Mouse (Mus musculus) retina, adult 2 months (tissue): ENCODE results near the gene Acsl5.
A peak's percentile ranks its signal among the peaks of the same experiment; 100 is the strongest.

ENCODE experiments used
- DNase-seq: peaks from one replicate; pipeline ENCODE4 v3.0.0-alpha.2; 2012; ENCODE audit warnings: low read depth, low spot score

Gene Acsl5

DNA sequence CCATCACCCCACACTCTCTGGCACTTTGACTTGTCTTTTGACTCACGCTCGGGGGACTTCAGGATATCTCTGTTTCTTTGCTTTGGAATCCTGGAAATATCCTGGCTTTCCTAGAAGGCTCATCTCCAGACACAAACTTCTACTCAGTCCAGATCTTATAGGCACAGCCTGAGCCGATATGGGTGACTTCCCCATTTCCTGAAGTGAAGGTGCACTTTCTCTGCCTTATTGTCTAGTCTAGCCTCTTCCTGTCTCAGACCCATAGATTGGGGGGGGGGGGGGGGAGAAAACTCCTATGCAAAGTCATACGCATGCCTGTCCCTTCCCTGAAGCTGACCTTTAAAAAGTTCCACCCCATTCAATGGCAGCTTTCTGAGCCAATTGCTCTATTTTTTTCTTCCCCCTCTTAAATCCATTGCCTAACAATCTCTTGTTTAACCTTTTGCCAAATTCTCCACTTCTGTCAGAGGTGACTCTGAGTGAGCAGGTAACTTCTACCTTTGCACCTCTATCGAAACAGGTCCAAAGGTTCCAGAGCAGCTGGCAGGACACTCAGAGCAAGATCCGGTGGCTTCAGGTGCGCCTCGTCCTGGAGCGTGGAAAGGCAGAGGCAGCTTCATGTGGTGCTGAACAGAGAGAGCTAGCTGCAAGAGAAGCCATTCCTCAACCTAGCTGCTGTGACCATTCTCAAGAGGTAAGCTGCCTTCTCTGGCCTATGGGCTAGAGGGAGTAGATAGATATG, at the start of gene Acsl5:
Gene Acsl5 (plus strand): TSS at position 556 of the 742 bp plus-strand sequence.
- DNase-seq = no peak

DNA sequence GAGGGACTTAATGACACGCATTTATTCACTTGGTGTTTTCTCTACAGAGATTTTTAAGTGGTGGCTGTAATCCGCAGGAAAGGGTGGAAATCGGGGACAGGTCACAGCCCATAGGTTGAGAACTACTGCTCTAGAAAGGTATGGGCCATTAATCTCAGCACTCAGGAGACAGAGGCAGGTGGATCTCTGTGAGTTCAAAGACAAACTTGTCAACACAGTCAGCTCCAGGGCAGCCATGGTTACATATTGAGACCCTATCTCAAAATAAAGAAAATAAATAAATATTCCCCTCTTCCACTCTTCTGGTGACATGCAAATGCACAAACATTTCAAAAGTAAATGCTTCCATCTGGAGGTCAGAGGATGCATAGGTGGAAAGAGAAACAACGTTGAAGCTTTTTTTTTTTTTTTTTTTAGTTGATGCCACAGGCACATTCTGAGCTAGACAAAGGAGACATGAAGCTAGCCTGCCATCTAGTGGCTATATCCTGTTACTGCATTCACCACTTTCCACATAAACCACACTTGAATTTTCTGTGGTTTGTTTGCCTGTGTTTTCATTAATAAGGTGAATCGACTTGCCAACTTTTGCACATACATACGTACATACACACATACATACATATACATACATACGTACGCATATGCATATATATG, 45.1 kb upstream of the Acsl5 start:
- peak; percentile 45 for DNase-seq

DNA sequence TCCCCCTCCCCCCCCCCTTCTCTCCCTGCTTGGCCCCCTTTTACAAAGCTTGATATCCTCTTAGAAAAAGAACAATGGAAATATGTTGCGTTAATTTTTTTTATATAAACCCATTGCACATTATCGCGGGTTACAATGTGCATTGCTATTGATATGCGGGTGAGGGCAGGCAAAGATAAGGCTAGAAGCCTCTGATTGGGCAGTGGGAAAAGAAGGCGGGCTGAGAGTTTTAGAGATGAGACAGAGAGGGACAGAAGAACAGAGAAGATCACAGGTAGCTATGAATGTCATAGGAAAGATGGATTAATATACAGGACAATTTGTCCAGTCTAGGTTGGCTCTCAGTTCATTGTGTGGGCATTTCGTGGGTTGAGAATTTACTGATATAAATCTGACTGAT, 44.5 kb upstream of the Acsl5 start:
- no peak for DNase-seq

DNA sequence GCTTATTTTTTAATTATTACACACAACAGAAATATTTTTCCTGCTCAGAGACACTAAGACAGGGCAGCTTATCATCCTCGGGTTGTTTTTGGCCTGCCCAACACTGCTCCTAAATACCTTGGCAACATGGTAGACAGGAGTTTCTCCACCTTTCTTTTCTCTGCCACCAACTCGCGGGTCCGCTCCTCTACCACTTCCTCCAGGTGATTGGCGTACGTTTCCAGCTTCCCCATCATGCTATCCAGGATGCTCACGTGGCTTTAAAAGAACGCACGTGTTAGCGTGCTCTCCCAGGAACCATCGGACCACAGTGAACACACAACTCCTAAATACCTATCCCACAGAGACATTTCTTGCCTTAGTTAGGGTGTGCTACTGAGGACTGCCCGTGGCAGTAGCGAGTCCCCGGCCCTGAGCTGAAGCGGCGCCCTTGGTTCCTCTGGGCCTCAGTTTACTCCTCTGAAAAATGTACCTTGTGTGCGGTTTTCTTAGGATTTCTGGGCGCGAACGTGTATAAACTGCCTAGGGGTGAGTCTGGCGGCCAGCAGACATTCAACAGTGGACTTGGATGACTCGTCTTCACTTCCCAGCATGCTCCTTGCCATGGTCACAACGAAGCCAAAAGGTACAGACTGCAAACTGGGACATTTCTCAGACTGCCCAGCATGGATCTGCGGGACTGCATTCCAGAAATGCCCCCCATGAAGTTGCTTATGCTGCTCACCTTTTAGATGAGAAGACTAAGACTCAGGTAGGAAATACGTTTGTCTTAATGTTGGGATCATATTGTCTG, 43.8 kb upstream of the Acsl5 start:
- DNase-seq = no peak

DNA sequence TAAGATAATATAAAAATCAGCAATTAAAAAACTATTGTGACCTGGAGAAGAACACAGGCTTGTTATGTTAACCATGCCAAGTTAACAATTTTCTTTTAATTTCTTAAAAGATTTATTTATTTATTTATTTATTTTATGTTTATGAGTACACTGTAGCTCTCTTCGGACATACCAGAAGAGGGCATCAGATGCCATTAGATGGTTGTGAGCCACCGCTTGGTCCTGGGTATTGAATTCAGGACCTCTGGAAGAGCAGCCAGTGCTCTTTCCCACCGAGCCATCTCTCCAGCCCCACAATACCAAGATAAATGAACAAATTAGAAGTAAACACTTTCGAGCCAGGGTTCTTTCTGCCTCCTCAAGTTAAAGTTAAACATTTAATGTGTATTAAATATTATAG, 43.1 kb upstream of the Acsl5 start:
- no peak for DNase-seq

DNA sequence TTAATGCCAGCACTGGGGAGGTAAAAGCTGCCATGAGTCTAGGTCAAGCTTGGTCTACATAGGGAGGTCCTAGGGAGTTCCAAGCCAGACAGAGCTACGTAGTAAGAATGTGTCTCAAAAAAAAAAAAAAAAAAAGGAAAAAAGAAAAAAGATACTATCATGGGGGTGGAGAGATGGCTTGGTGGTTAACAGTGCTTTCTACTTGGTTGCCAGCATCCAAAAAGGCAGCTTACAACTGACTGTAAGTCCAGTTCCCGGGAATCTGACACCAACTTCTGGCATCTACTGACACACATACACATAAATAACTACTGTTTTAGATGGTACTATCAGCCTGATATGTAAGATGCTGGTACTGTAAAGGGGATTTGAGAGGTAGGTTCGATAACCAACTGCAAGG, 42.7 kb upstream of the Acsl5 start:
- DNase-seq = no peak

DNA sequence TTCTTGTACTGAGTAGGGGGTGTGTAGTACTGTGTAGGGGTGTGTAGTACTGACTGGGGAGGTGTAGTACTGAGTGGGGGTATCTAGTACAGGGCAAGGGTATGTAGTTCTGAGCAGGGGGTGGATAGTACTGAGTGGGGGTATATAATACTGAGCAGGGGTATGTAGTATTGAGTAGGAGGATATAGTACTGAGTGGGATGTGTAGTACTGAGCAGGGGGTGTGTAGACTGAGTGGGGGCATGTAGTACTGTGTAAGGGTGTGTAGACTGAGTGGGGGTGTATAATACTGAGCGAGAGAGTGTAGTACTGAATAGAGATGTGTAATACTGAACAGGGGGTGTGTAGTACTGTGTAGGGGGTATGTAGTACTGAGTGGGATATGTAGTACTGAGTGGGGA, 40.0 kb upstream of the Acsl5 start:
- no peak for DNase-seq

DNA sequence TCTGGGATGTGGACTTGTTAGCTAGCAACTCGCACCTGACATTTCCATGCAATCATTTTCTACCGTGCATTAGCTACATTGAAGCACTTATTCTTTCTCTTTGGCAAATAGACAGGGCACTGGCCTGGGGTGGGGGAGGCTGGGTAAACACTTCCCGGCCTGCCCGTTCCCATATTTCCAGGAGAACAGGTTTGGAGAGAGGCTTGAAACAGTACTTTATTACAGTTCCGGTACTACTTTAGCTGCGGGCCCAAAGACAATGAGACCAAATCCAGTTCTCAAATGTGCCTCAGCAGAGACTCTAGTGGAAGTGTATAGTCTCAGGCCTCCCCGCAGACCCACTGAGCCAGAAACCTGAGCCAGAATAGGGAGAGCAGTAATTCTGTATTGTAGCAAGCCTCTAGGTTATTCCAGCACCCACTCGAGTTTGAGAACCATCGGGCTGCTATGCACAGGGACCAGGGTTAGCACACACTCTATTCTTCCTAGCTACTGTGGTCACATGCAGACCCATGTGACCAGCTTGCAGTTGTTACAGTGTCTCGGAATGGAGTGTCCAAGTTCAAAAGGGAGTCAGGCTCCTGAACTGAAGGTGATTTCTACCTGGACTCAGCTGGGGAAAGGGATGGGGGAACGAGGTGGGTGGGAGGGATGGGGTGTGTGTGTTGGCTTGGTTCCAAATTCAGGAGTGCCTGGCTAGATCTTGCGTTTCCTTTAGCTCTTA, 38.0 kb upstream of the Acsl5 start:
- DNase-seq = no peak

DNA sequence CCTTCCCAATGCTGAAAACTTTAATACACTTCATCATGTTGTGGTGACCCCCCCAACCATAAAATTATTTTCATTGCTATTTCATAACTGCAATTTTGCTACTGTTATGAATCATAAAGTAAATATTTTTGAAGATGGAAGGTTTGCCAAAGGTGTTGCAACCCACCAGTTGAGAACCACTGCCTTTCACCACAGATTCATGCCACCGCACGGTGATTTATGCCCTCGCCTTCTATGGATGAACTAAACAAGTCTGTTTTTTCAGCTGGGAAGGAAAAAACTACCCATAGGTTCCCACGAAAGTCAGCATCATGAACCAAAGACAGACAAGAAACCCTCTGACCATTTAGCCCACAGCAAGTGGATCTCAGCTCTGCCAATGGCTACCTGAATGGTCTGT, 34.9 kb upstream of the Acsl5 start:
- no peak for DNase-seq

DNA sequence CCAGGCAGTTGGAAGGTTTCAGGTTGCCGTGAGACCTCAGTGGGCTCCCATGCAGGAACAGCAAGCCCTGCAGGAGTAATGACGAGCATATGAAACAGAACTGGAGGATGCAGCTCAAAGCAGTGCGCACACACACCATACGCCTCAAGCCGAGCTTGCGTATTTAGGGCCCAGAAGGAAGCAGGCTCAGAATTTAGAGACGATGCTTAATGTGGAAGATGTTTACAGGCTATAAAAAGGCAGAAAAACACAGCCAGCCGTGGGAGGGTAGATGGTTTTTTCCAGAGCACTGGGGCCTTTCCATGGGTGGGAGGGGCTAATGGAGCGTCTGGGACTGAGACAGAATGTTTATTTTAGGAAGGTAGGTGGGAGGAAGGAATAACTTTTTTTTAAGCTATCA, 34.4 kb upstream of the Acsl5 start:
- DNase-seq = no peak

DNA sequence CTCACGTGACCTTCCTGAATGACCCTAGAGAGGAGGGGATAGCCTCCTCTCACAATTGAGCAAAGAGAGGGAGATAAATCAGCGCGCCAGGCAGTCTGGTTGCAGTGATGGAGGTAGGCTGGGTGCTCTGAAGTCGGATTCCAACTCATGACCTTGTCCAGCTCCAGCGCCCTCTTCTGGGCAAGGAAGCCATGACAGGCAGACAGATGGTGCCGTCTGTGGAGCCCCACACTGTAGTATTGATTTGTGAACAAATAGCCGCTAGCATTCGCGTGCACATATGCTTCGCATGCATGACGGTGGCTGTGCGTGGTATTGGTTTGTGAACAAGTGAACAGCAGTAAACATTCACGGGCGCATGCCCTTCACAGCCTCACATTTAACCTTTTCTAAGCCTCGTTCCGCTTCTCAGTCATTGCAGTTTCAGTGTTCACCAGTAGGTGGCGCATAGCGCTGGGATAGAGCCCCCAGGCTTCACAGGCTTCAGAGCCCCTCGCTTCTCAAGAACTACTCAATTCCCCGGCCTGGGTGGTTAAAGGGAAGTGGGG, 33.5 kb upstream of the Acsl5 start:
- no peak for DNase-seq

DNA sequence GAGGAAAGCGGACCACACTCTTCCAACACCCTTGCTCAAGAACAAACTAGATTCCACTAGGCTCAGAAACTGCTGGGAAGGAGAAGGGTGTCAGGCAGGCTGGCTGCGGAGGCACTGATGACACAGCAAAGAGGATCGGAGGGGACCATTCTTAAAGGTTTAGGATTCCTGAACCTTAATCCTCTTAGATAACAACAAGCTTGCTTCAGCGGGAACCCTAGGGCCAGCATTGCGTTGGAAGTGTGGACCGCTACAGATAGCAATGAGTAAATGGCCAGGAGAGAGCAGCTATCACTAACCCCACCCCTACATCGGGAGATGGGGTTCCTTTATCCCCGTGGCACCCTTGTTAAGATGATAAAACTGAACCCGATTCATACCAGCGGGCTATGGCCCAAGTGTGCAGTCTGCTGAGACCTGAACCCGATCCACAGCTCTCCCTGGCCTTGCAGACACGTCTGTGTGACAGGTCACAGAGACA, 33.0 kb upstream of the Acsl5 start:
- DNase-seq = peak; percentile 61

DNA sequence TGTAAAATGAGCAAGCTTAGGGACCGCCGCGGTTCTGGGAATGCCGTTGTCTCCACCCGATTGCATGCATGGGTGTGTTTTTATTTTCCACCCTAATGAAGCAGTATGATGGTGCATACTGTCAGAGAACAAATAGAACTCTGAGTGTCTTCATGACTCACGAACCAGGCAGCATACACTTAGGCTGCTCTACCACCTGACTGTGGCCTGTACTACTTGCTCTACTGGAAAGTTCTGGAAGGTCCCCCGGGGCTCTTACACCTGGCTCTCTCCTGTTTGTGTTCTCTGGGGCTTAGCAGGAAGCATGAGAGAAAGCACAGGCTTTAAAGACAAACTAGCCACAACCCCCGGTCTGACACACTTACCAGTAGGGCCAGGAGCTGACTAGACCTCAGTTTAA, 32.4 kb upstream of the Acsl5 start:
- no peak for DNase-seq

DNA sequence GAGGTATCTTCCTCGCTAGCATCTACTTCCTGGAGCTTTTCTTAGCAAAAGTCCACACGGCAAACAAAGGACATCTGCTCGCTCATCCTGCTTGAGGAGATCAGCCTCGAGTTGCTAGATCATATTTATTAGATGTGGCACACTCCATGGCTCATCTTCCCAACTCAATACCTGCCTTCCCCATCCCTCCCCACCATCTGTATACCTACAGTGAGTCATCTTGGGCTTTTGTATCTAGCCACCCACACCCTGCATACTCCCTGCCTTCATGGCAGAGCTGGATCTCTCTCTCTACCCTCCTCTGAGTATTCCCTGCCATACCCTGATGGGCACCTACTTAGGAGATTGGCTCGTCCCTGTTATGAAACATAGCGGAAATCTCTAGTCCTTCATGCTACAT, 30.5 kb upstream of the Acsl5 start:
- no peak for DNase-seq

DNA sequence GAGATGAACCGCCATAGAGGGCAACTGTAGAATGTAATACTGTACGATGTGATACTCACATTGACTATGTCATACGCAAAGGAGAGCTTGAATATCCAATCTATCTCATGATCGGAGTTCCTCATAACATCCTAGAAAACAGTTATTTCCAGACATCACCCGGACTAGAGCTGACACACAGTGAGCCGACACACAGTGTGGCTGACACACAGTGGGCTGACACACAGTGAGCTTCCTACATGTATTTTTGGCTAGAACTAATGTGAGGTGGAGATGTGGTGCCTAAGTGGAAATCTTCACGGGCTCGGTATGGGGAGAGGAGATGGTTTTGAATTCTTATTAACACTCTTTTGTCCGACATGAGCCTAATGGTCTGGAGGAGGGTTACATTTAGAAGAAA, 29.5 kb upstream of the Acsl5 start:
- no peak for DNase-seq

DNA sequence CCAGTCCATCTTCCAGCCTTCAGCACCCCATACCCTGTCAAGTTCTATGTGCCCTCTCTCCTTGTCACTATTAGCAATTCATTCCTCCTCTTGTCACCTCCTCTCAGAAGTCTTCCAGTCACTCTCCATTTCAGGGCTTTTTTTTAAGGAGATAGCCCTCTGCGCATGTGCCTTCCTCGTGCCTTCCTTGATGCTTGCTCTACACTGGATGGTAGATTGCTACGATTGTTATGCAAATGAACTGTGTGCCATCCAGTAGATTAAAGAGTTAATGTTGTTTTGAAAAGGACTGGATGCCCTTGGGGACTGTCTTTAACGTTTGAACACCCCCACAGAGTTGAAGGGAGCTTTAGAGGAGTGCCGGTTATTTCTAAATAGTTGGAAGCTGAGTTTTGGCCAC, 25.1 kb upstream of the Acsl5 start:
- no peak for DNase-seq

DNA sequence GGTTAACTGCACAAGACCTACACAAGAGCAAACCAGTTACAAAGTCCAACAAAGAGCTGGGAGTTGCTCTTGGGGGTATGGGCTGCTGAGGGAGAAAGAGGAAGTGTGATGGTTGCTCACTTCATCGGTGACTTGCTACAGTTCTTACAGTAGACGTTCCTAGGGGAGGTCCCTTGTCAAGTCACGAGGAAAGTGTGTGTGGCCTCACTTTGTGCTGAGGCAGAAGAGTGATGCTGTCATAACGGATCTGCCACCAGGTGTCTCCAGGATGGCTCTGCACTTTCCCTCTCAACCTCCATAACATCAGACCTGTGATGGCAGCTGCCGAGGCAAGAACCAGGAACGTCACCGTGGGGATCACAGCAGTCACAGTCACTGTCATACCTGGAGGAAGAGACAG, 24.6 kb upstream of the Acsl5 start:
- DNase-seq = no peak

DNA sequence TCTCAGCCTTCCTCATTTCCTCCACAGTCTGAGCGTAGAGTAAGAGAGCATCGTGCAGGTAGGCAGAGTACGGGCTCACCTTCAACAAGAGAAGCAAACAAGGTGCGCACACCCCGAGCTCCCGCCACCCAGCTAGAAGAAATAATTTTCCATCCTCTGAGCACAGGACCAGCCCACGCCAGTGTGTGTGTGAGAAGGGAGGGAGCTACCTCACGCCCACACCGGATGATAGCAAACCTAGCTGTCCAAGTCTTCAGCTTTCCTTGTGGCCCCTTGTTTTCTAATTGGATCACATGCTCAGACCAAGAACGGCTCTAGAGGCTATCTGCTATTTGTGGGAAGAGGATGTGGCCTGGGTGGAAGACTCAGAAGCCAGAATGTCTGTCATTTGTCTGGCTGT, 20.7 kb upstream of the Acsl5 start:
- no peak for DNase-seq

DNA sequence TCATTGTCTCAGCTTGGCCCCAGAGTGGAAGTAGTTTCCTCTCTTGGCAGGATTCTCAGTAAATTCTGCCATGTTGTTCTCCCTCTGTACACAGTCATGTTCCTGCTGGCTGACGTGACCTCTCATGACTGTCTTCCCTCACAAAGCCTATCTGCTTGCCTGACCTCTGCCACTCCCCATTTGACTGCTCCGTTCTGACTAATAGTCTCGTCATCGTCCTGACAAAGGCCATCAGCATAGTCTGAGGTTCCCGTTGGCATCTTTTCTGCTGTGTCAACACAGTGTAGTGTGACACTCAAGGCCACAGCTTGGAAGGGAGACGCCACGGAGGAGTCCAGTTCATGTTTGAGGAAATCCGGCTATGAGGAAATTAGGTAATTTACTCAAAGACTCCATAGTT, 19.6 kb upstream of the Acsl5 start:
- no peak for DNase-seq

DNA sequence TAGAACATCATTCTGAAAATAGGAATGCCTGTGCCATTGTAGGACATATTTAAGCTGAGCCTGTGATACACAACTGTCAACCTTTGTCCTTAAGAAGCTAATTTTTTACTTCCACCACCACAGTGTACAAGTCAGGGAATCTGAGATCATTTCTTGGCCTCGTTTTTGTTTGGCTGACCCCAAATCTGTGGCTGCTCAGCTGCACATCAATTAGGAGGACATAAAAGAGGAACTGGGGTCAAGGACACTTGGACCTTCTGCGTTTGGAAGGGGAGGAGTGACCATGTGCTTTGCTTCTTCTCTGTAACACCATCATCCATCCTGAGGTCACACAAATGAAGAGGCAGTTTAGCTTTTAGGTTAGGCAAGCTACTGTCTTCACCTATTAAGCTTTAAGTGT, 15.7 kb upstream of the Acsl5 start:
- no peak for DNase-seq

DNA sequence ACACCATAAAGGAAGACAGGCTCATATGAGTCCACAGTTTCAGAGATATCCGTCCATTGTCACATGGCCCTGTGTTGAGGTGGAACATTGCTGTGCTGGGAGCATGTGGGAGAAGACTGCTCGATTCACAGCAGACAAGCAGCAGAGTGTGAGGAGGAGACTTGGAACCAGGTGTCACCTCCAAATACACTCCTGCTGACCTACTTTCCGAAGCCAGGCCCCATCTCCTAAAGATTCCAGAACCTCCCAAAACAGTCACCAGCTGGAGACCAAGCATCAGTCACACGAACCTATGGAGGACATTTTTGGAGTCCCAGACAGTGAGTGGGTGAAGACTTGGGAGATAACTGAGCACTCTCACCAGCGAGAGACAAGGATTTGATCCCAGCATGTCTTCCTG, 15.2 kb upstream of the Acsl5 start:
- DNase-seq = no peak
